Mouse (Mus musculus) kidney, postnatal 0 days (tissue): Measurements from ENCODE around the gene Cryl1. TPM values are rescaled to one million over a fixed set of nuclear protein-coding genes. Genes with fewer than 3 reads are reported as not detected.

ENCODE experiments used
- ATAC-seq: fragments of 200-750 bp; cut with Nextera tagmentation; replicated peaks from 2 replicates; pipeline ENCODE4 v1.8.0; 2017; ENCODE audit warnings: low read depth, moderate number of reproducible peaks, moderate TSS enrichment, moderate library complexity; ENCODE audit not compliant: low FRiP score
- DNase-seq: peaks from one replicate; pipeline ENCODE4 v3.0.0-alpha.2; 2016; ENCODE audit warnings: low spot score
- H3K27ac ChIP-seq: fragments of 300-500 bp; sonication (generic); 2 replicates; pipeline ENCODE4 v1.5.1; 2014; ENCODE audit warnings: mild to moderate bottlenecking
- H3K27me3 ChIP-seq: fragments of 300-500 bp; sonication (generic); 2 replicates; pipeline ENCODE4 v1.6.1; 2014; ENCODE audit warnings: low read length, mixed read lengths; ENCODE audit not compliant: insufficient read depth
- H3K36me3 ChIP-seq: fragments of 300-500 bp; sonication (generic); 2 replicates; pipeline ENCODE4 v1.6.1; 2014; ENCODE audit warnings: low read length, mixed read lengths; ENCODE audit not compliant: insufficient read depth
- H3K4me1 ChIP-seq: fragments of 300-500 bp; sonication (generic); replicated peaks from 2 replicates; pipeline ENCODE4 v1.6.1; 2014; ENCODE audit warnings: antibody characterized with exemption, low read length, mixed read lengths; ENCODE audit not compliant: insufficient read depth
- H3K4me2 ChIP-seq: fragments of 300-500 bp; sonication (generic); 2 replicates; pipeline ENCODE4 v1.6.1; 2014; ENCODE audit warnings: mild to moderate bottlenecking, low read length, moderate library complexity, mixed read lengths
- H3K4me3 ChIP-seq: fragments of 300-500 bp; sonication (generic); replicated peaks from 2 replicates; pipeline ENCODE4 v1.5.1; 2014; ENCODE audit warnings: low read depth, low read length
- H3K9ac ChIP-seq: fragments of 300-500 bp; sonication (generic); 2 replicates; pipeline ENCODE4 v1.6.1; 2014; ENCODE audit warnings: low read depth, low read length
- H3K9me3 ChIP-seq: fragments of 300-500 bp; sonication (generic); replicated peaks from 2 replicates; pipeline ENCODE4 v1.6.1; 2016; ENCODE audit warnings: low read length, inconsistent platforms, mixed read lengths
- CTCF ChIP-seq: IDR thresholded peaks from 2 replicates; pipeline ENCODE4 v1.5.1; 2016; ENCODE audit warnings: antibody characterized with exemption, low read depth, mild to moderate bottlenecking, moderate library complexity
- WGBS: fragments of 180-500 bp; shearing (Covaris S2); extraction: QIAGEN DNeasy Blood & Tissue Kit; methylation state at CpG from one replicate; pipeline ENCODE4 v1.1.7; 2014; 5-methylcytosine and 5-hydroxymethylcytosine counted together
- polyA plus RNA-seq: library from polyadenylated mRNA; unstranded; fragments of >200 nt; fragmentation: Nextera tagmentation; extraction: Ambion mirVana; gene quantifications from 2 replicates; pipeline ENCODE4 v1.2.1, GENCODE M21; 2015

The Cryl1 gene
- polyA plus RNA-seq, 1 experiment from 2014 or later = 100 TPM

DNA sequence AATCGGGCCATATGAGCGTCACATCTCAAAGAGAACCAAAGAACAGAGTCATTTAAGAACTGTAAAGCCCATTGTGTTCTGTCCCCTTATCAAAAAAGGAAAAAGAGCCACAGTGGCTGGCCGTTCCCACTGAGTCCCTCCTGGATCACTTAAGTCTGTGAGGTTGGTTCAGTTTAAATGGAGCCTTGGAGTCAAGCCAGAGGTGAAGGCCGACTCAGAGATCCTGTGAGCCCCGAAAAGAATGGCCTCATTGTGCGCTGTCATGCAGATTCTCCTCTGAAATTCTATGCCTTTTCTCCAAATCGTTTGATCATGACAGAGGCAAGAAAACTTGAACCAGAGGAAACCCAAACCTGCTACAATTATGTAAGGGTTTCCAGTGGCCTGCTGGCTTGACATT is 82.8 kb downstream of the Cryl1 start:
- H3K27ac ChIP-seq = no peak overlapping the region
- no peak for TF ChIP-seq CTCF
- DNase-seq (no peak), ATAC-seq (no peak)
- H3K9me3 ChIP-seq = no peaks in the 10 kb centered on the region
- H3K36me3 ChIP-seq = no peaks in the 10 kb centered on the region
- H3K9ac ChIP-seq = no peak overlapping the region
- H3K4me1 ChIP-seq = no peaks in the 10 kb centered on the region
- H3K4me3 ChIP-seq = no peak overlapping the region
- H3K27me3 ChIP-seq = no peaks in the 10 kb centered on the region
- no peak overlapping the region for H3K4me2 ChIP-seq
- 61% methylated on average over 7 of the region's 7 CpGs for WGBS

GRCm38 (mm10) chr14:57301600-57302230 is 96.6 kb downstream of the Cryl1 start:
- Histone ChIP-seq H3K27me3 (no peaks in the 10 kb centered on the region), H3K9me3 (no peaks in the 10 kb centered on the region), H3K27ac (no peak overlapping the region), H3K4me3 (no peak overlapping the region), H3K4me2 (no peak overlapping the region), H3K9ac (no peak overlapping the region), H3K36me3 (no peaks in the 10 kb centered on the region), H3K4me1 (no peaks in the 10 kb centered on the region)
- no peak for DNase-seq
- WGBS = 72% methylated on average over 11 of the region's 11 CpGs
- TF ChIP-seq CTCF = no peak
- ATAC-seq = no peak

GRCm38 (mm10) chr14:57300530-57300929 is 97.8 kb downstream of the Cryl1 start:
- no peak for ATAC-seq

DNA sequence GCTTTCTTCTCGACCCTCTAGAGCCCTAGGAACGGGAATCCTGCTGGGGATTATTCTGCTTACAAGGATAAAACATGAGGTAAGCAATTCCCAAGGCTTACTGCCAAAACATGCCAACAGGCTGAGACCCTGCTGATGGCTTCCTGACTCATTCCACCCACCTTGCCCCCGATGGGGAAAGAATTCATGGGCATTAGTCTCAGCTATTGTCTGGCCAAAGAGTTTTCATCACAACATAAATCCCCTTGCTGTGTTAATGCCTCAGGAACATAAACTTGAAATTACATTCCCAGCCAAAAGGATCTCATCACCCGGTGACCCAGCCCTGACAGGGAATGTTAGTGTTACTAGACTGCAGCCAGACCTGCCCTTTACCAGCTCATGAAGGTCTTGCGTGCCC is 100.7 kb downstream of the Cryl1 start:
- Histone ChIP-seq H3K4me2 (no peak overlapping the region), H3K27me3 (no peaks in the 10 kb centered on the region), H3K9ac (no peak overlapping the region), H3K36me3 (no peaks in the 10 kb centered on the region), H3K4me1 (no peaks in the 10 kb centered on the region), H3K4me3 (no peak overlapping the region), H3K9me3 (no peaks in the 10 kb centered on the region), H3K27ac (no peak overlapping the region)
- DNase-seq = no peak
- 42% methylated on average over 5 of the region's 5 CpGs for WGBS
- no peak for TF ChIP-seq CTCF
- ATAC-seq = no peak

More at GRCm38 (mm10) chr14:57300530-57300929, 97.8 kb downstream of the Cryl1 start:
- Histone ChIP-seq H3K9me3 (no peaks in the 10 kb centered on the region), H3K36me3 (no peaks in the 10 kb centered on the region), H3K27me3 (no peaks in the 10 kb centered on the region), H3K4me1 (no peaks in the 10 kb centered on the region), H3K4me3 (no peak overlapping the region), H3K9ac (no peak overlapping the region), H3K27ac (no peak overlapping the region), H3K4me2 (no peak overlapping the region)
- no peak for DNase-seq
- WGBS = 54% methylated on average over 2 of the region's 2 CpGs
- TF ChIP-seq CTCF = no peak

- no peaks in the 10 kb centered on the region for H3K36me3 ChIP-seq
- H3K27me3 ChIP-seq = no peaks in the 10 kb centered on the region
- no peak for ATAC-seq
- 78% methylated on average over 7 of the region's 7 CpGs for WGBS
- DNase-seq = no peak
- no peak for TF ChIP-seq CTCF
- H3K4me1 ChIP-seq = no peaks in the 10 kb centered on the region
- no peak overlapping the region for H3K27ac ChIP-seq
- no peak overlapping the region for H3K4me2 ChIP-seq
- no peak overlapping the region for H3K4me3 ChIP-seq
- H3K9ac ChIP-seq = no peak overlapping the region
- H3K9me3 ChIP-seq = no peaks in the 10 kb centered on the region
Observed at GRCm38 (mm10) chr14:57291399-57291942, 106.9 kb downstream of the Cryl1 start.

DNA sequence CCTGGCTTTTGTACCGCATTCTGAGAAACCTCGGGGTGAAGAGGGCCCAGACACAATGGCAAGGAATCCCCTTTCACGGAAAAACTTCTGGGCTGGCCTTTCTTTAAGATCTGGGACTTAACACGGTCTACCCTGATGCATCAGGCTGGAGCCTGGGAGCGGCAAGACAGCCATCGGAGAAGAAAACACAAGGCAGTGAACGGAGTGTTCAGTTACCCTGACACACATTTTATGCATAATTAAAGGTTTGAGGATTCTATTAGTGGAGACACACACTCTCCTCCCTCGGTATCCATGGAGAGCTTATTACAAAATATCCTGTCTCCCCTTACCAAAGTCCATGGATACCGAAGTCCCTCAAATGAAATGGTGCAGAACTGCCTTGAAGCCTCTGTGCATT is 109.2 kb downstream of the Cryl1 start:
- no peaks in the 10 kb centered on the region for H3K4me1 ChIP-seq
- H3K27ac ChIP-seq = no peak overlapping the region
- no peak overlapping the region for H3K4me2 ChIP-seq
- ATAC-seq (no peak), DNase-seq (no peak)
- WGBS = 52% methylated on average over 9 of the region's 9 CpGs
- no peaks in the 10 kb centered on the region for H3K9me3 ChIP-seq
- H3K9ac ChIP-seq = no peak overlapping the region
- H3K4me3 ChIP-seq = no peak overlapping the region
- no peak for TF ChIP-seq CTCF
- H3K36me3 ChIP-seq = no peaks in the 10 kb centered on the region
- no peaks in the 10 kb centered on the region for H3K27me3 ChIP-seq

- no peak for ATAC-seq
- no peak overlapping the region for H3K4me2 ChIP-seq
- TF ChIP-seq CTCF = no peak
- no peaks in the 10 kb centered on the region for H3K36me3 ChIP-seq
- no peaks in the 10 kb centered on the region for H3K27me3 ChIP-seq
- H3K4me1 ChIP-seq = no peaks in the 10 kb centered on the region
- H3K27ac ChIP-seq = no peak overlapping the region
- no peak overlapping the region for H3K4me3 ChIP-seq
- no peak overlapping the region for H3K9ac ChIP-seq
- whole genome bisulfite sequencing = 55% methylated on average over 5 of the region's 5 CpGs
- no peaks in the 10 kb centered on the region for H3K9me3 ChIP-seq
- DNase-seq = no peak
Observed at GRCm38 (mm10) chr14:57283816-57284215, 114.5 kb downstream of the Cryl1 start.
